Mouse (Mus musculus): ENCODE results near the gene Hoxb3.

The Hoxb3 gene

GRCm38 (mm10) chr11:96317608-96318367, 5.3 kb upstream of the Hoxb3 start, which contains the start of gene Hoxb4:
Hoxb4 (plus strand) TSS chr11:96318267.
- no peak for DNase-seq (ENCODE audit: low spot score)

GRCm38 (mm10) chr11:96318368-96319070, 4.6 kb upstream of the Hoxb3 start:
- DNase-seq (ENCODE audit: low spot score): no peak

GRCm38 (mm10) chr11:96319071-96319902, 3.8 kb upstream of the Hoxb3 start:
- DNase-seq (ENCODE audit: low spot score): no peak

GRCm38 (mm10) chr11:96319910-96320309, 3.2 kb upstream of the Hoxb3 start:
- DNase-seq (ENCODE audit: low spot score): no peak

GRCm38 (mm10) chr11:96320688-96321087, 2.4 kb upstream of the Hoxb3 start:
- DNase-seq (ENCODE audit: low spot score): no peak

GRCm38 (mm10) chr11:96321846-96322245, 1.3 kb upstream of the Hoxb3 start:
- DNase-seq (ENCODE audit: low spot score): no peak

- no peak for DNase-seq (ENCODE audit: low spot score)
Observed at GRCm38 (mm10) chr11:96322738-96323137, 388 bp upstream of the Hoxb3 start.

- no peak for DNase-seq (ENCODE audit: low spot score)
Observed at GRCm38 (mm10) chr11:96324125-96324524, 999 bp downstream of the Hoxb3 start.

- no peak for DNase-seq (ENCODE audit: low spot score)
Observed at GRCm38 (mm10) chr11:96324965-96325364, 1.8 kb downstream of the Hoxb3 start.

- DNase-seq (ENCODE audit: low spot score): no peak
Observed at GRCm38 (mm10) chr11:96325747-96326212, 2.7 kb downstream of the Hoxb3 start.

GRCm38 (mm10) chr11:96326705-96327104, 3.6 kb downstream of the Hoxb3 start:
- no peak for DNase-seq (ENCODE audit: low spot score)

- no peak for DNase-seq (ENCODE audit: low spot score)
Observed at GRCm38 (mm10) chr11:96327122-96327521, 4.0 kb downstream of the Hoxb3 start.

GRCm38 (mm10) chr11:96327750-96328149, 4.6 kb downstream of the Hoxb3 start:
- DNase-seq (ENCODE audit: low spot score): no peak

- no peak for DNase-seq (ENCODE audit: low spot score)
Observed at GRCm38 (mm10) chr11:96328605-96329004, 5.5 kb downstream of the Hoxb3 start.

- DNase-seq (ENCODE audit: low spot score): no peak
Observed at GRCm38 (mm10) chr11:96332105-96332504, 9.0 kb downstream of the Hoxb3 start.

GRCm38 (mm10) chr11:96332618-96333032, 9.5 kb downstream of the Hoxb3 start:
- DNase-seq (ENCODE audit: low spot score): no peak

- DNase-seq (ENCODE audit: low spot score): no peak
Observed at GRCm38 (mm10) chr11:96333241-96334001, 10.3 kb downstream of the Hoxb3 start.

- no peak for DNase-seq (ENCODE audit: low spot score)
Observed at GRCm38 (mm10) chr11:96334002-96334364, 10.9 kb downstream of the Hoxb3 start.

GRCm38 (mm10) chr11:96334998-96335397, 11.9 kb downstream of the Hoxb3 start:
- DNase-seq (ENCODE audit: low spot score): no peak

- DNase-seq (ENCODE audit: low spot score): no peak
Observed at GRCm38 (mm10) chr11:96336597-96336996, 13.5 kb downstream of the Hoxb3 start.

- no peak for DNase-seq (ENCODE audit: low spot score)
Observed at GRCm38 (mm10) chr11:96337026-96337425, 13.9 kb downstream of the Hoxb3 start.
